Mouse (Mus musculus): ENCODE results near the gene Cyth3.

- TF ChIP-seq CTCF (IDR thresholded peaks at IDR 0.05; ENCODE audit: control insufficient read depth, insufficient read depth, insufficient read length) (no peak), USF1 (IDR thresholded peaks at IDR 0.05; ENCODE audit: low read depth) (no peak), MYOD1 (IDR thresholded peaks at IDR 0.05; ENCODE audit: control insufficient read depth, insufficient read length, low read depth) (peak; percentile 42), MAX (IDR thresholded peaks at IDR 0.05) (no peak), MYOG (IDR thresholded peaks at IDR 0.05; ENCODE audit: control insufficient read depth, extremely low read depth, insufficient read length) (no peak)
Measured at GRCm38 (mm10) chr5:143678634-143679271, 56.5 kb downstream of the Cyth3 start.
